Mouse (Mus musculus) neural tube, embryonic 13.5 days (tissue): ENCODE data around the gene Fam133b. TPM values are rescaled to one million over a fixed set of nuclear protein-coding genes. Genes with fewer than 3 reads are reported as not detected.
"Not testable (repeated sequence)": the region's sequence is repeated elsewhere in the genome, so short reads cannot be mapped to it uniquely, and the experiment has no call there.

Experiments used
- ATAC-seq: fragments of 200-750 bp; cut with Nextera tagmentation; 2 replicates; pipeline ENCODE4 v1.8.0; 2017; ENCODE audit warnings: low read depth, mild to moderate bottlenecking, moderate TSS enrichment, moderate library complexity
- H3K27ac ChIP-seq: fragments of 300-500 bp; sonication (generic); replicated peaks from 2 replicates; pipeline ENCODE4 v1.5.1; 2015; ENCODE audit warnings: moderate library complexity, mild to moderate bottlenecking, inconsistent platforms
- H3K27me3 ChIP-seq: fragments of 300-500 bp; sonication (generic); 2 replicates; pipeline ENCODE4 v1.6.1; 2015; ENCODE audit warnings: mild to moderate bottlenecking, inconsistent platforms
- H3K36me3 ChIP-seq: fragments of 300-500 bp; sonication (generic); 2 replicates; pipeline ENCODE4 v1.6.1; 2015; ENCODE audit warnings: mild to moderate bottlenecking, inconsistent platforms
- H3K4me1 ChIP-seq: fragments of 300-500 bp; sonication (generic); replicated peaks from 2 replicates; pipeline ENCODE4 v1.6.1; 2015; ENCODE audit warnings: inconsistent platforms
- H3K4me2 ChIP-seq: fragments of 300-500 bp; sonication (generic); 2 replicates; pipeline ENCODE4 v1.6.1; 2015; ENCODE audit warnings: inconsistent platforms, mild to moderate bottlenecking, moderate library complexity
- H3K4me3 ChIP-seq: fragments of 300-500 bp; sonication (generic); 2 replicates; pipeline ENCODE4 v1.5.1; 2015; ENCODE audit warnings: mild to moderate bottlenecking, inconsistent platforms
- H3K9ac ChIP-seq: fragments of 300-500 bp; sonication (generic); 2 replicates; pipeline ENCODE4 v1.6.1; 2015; ENCODE audit warnings: moderate library complexity, mild to moderate bottlenecking, inconsistent platforms
- H3K9me3 ChIP-seq: fragments of 300-500 bp; sonication (generic); 2 replicates; pipeline ENCODE4 v1.6.1; 2016; ENCODE audit warnings: inconsistent platforms
- WGBS: fragments of 180-500 bp; shearing (Covaris S2); methylation state at CpG from one replicate; pipeline ENCODE4 v1.1.7; 2015; 5-methylcytosine and 5-hydroxymethylcytosine counted together
- polyA plus RNA-seq: library from polyadenylated mRNA; unstranded; fragments of >200 nt; fragmentation: Nextera tagmentation; extraction: Ambion mirVana; gene quantifications from 2 replicates; pipeline ENCODE4 v1.2.1, GENCODE M21; 2015

Fam133b gene
- polyA plus RNA-seq, 1 experiment from 2014 or later, result 24.3 TPM

- Histone ChIP-seq H3K9ac (no peak overlapping the region), H3K4me3 (no peak overlapping the region), H3K4me1 (no peaks in the 10 kb centered on the region), H3K27me3 (no peaks in the 10 kb centered on the region), H3K4me2 (no peak overlapping the region), H3K36me3 (peaks cover 95% of the 10 kb centered on the region), H3K27ac (no peak overlapping the region), H3K9me3 (peaks cover 4% of the 10 kb centered on the region; the same call in 1 of the 2 replicates)
- no peak for ATAC-seq
- WGBS, result 96% methylated on average over 2 of the region's 2 CpGs
These were observed 34.3 kb downstream of the Fam133b start for GRCm38 (mm10) chr5:3577939-3578338.

GRCm38 (mm10) chr5:3579066-3579465 lies 35.4 kb downstream of the Fam133b start:
- peaks cover 94% of the 10 kb centered on the region for H3K36me3 ChIP-seq
- no peak overlapping the region for H3K9ac ChIP-seq
- H3K4me1 ChIP-seq, result no peaks in the 10 kb centered on the region
- ATAC-seq, result no peak
- H3K27me3 ChIP-seq, result no peaks in the 10 kb centered on the region
- 97% methylated on average over 7 of the region's 7 CpGs for WGBS
- H3K4me2 ChIP-seq, result no peak overlapping the region
- H3K9me3 ChIP-seq, result no peaks in the 10 kb centered on the region; the same call in 1 of the 2 replicates
- H3K4me3 ChIP-seq, result no peak overlapping the region
- H3K27ac ChIP-seq, result no peak overlapping the region

GRCm38 (mm10) chr5:3595693-3596398 lies 52.2 kb downstream of the Fam133b start, which contains the start of gene Pex1:
Gene Pex1, plus strand, starts transcription at chr5:3596066.
- under 1% methylated on average over 50 of the region's 50 CpGs for WGBS
- H3K4me1 ChIP-seq, result peaks cover 32% of the 10 kb centered on the region

GRCm38 (mm10) chr5:3596399-3596766 lies 52.8 kb downstream of the Fam133b start, which contains the start of gene Rbm48:
Gene Rbm48, minus strand, starts transcription at chr5:3596585.
- peak; percentile 86 for ATAC-seq
- Histone ChIP-seq H3K4me2 (peak within 1 kb of the TSS; percentile 84), H3K9ac (peak within 1 kb of the TSS; percentile 77), H3K27ac (peak within 1 kb of the TSS; percentile 78), H3K4me1 (peaks cover 32% of the 10 kb centered on the region), H3K9me3 (no peaks in the 10 kb centered on the region), H3K4me3 (peak within 1 kb of the TSS; percentile 78), H3K36me3 (peaks cover 14% of the 10 kb centered on the region), H3K27me3 (no peaks in the 10 kb centered on the region)
- under 1% methylated on average over 31 of the region's 31 CpGs for WGBS

More at GRCm38 (mm10) chr5:3595693-3596398, 52.2 kb downstream of the Fam133b start, which contains the start of gene Pex1:
- peak; percentile 99 for ATAC-seq
- Histone ChIP-seq H3K9me3 (no peaks in the 10 kb centered on the region), H3K27me3 (no peaks in the 10 kb centered on the region), H3K9ac (peak within 1 kb of the TSS; percentile 77), H3K4me3 (peak within 1 kb of the TSS; percentile 78), H3K27ac (peak within 1 kb of the TSS; percentile 78), H3K4me2 (peak within 1 kb of the TSS; percentile 84), H3K36me3 (peaks cover 20% of the 10 kb centered on the region)

- no peak for ATAC-seq
- H3K9me3 ChIP-seq, result no peaks in the 10 kb centered on the region
- peaks cover 32% of the 10 kb centered on the region for H3K4me1 ChIP-seq
- peak overlapping the region; percentile 77 for H3K9ac ChIP-seq
- H3K27ac ChIP-seq, result no peak overlapping the region
- no peaks in the 10 kb centered on the region for H3K27me3 ChIP-seq
- H3K36me3 ChIP-seq, result peaks cover 6% of the 10 kb centered on the region; the same call in 1 of the 2 replicates
- H3K4me3 ChIP-seq, result peak overlapping the region; percentile 78
- H3K4me2 ChIP-seq, result peak overlapping the region; percentile 70
These were observed 53.5 kb downstream of the Fam133b start for GRCm38 (mm10) chr5:3597171-3597570.

- Histone ChIP-seq H3K27ac (no peak overlapping the region), H3K36me3 (peaks cover 3% of the 10 kb centered on the region), H3K4me3 (no peak overlapping the region), H3K9me3 (no peaks in the 10 kb centered on the region), H3K27me3 (no peaks in the 10 kb centered on the region), H3K9ac (no peak overlapping the region), H3K4me1 (peaks cover 32% of the 10 kb centered on the region), H3K4me2 (no peak overlapping the region)
- 92% methylated on average over 5 of the region's 5 CpGs for WGBS
- ATAC-seq, result no peak
These were observed 55.1 kb downstream of the Fam133b start for GRCm38 (mm10) chr5:3598766-3599165.

- Histone ChIP-seq H3K36me3 (peaks cover 14% of the 10 kb centered on the region), H3K4me1 (peaks cover 17% of the 10 kb centered on the region), H3K9me3 (no peaks in the 10 kb centered on the region), H3K4me2 (no peak overlapping the region), H3K4me3 (no peak overlapping the region), H3K27ac (no peak overlapping the region), H3K27me3 (no peaks in the 10 kb centered on the region), H3K9ac (no peak overlapping the region)
- no peak for ATAC-seq
- 73% methylated on average over 1 of the region's 1 CpGs for WGBS
These were observed 56.7 kb downstream of the Fam133b start for GRCm38 (mm10) chr5:3600298-3600697.

- peaks cover 14% of the 10 kb centered on the region; the same call in 1 of the 2 replicates for H3K4me1 ChIP-seq
- no peak overlapping the region for H3K27ac ChIP-seq
- no peak overlapping the region for H3K4me2 ChIP-seq
- WGBS, result 92% methylated on average over 3 of the region's 3 CpGs
- no peak overlapping the region for H3K9ac ChIP-seq
- no peaks in the 10 kb centered on the region for H3K27me3 ChIP-seq
- no peak overlapping the region for H3K4me3 ChIP-seq
- H3K36me3 ChIP-seq, result peaks cover 19% of the 10 kb centered on the region
- no peak for ATAC-seq
- no peaks in the 10 kb centered on the region for H3K9me3 ChIP-seq
These were observed 57.2 kb downstream of the Fam133b start for GRCm38 (mm10) chr5:3600790-3601189.

- peaks cover 62% of the 10 kb centered on the region for H3K36me3 ChIP-seq
- no peak for ATAC-seq
- WGBS, result 94% methylated on average over 9 of the region's 9 CpGs
These were observed 63.5 kb downstream of the Fam133b start for GRCm38 (mm10) chr5:3607114-3607513.

GRCm38 (mm10) chr5:3609241-3609640 lies 65.6 kb downstream of the Fam133b start:
- no peaks in the 10 kb centered on the region for H3K9me3 ChIP-seq
- H3K4me3 ChIP-seq, result no peak overlapping the region
- no peak overlapping the region for H3K27ac ChIP-seq
- 94% methylated on average over 7 of the region's 7 CpGs for WGBS
- no peaks in the 10 kb centered on the region for H3K27me3 ChIP-seq
- ATAC-seq, result no peak
- no peaks in the 10 kb centered on the region for H3K4me1 ChIP-seq
- H3K4me2 ChIP-seq, result no peak overlapping the region
- peaks cover 63% of the 10 kb centered on the region for H3K36me3 ChIP-seq
- H3K9ac ChIP-seq, result no peak overlapping the region

More at GRCm38 (mm10) chr5:3607114-3607513, 63.5 kb downstream of the Fam133b start:
- Histone ChIP-seq H3K9ac (no peak overlapping the region), H3K4me1 (no peaks in the 10 kb centered on the region), H3K4me2 (no peak overlapping the region), H3K27me3 (no peaks in the 10 kb centered on the region), H3K9me3 (no peaks in the 10 kb centered on the region), H3K27ac (no peak overlapping the region), H3K4me3 (no peak overlapping the region)

- not testable (repeated sequence) for H3K9me3 ChIP-seq, H3K4me2 ChIP-seq, H3K9ac ChIP-seq, H3K27ac ChIP-seq, H3K27me3 ChIP-seq, H3K4me1 ChIP-seq, ATAC-seq, H3K4me3 ChIP-seq
- peaks cover 62% of the 10 kb centered on the region for H3K36me3 ChIP-seq
- 98% methylated on average over 2 of the region's 2 CpGs for WGBS
These were observed 68.2 kb downstream of the Fam133b start for GRCm38 (mm10) chr5:3611835-3612234.
